Mouse (Mus musculus) forebrain, embryonic 16.5 days (tissue): ENCODE data around the gene Maf. TPM values are rescaled to one million over a fixed set of nuclear protein-coding genes. Genes with fewer than 3 reads are reported as not detected.
A peak's percentile ranks its signal among the peaks of the same experiment; 100 is the strongest.

Experiments
- ATAC-seq: fragments of 200-750 bp; cut with Nextera tagmentation; 2 replicates; pipeline ENCODE4 v1.8.0; 2017; ENCODE audit warnings: mild to moderate bottlenecking, moderate library complexity
- H3K27ac ChIP-seq: fragments of 300-500 bp; sonication (generic); 2 replicates; pipeline ENCODE4 v1.5.1; 2014; ENCODE audit warnings: low read length, control low read depth
- H3K27me3 ChIP-seq: fragments of 300-500 bp; sonication (generic); replicated peaks from 2 replicates; pipeline ENCODE4 v1.6.1; 2014; ENCODE audit warnings: low read length; ENCODE audit not compliant: control insufficient read depth, insufficient read depth
- H3K36me3 ChIP-seq: fragments of 300-500 bp; sonication (generic); 2 replicates; pipeline ENCODE4 v1.6.1; 2014; ENCODE audit not compliant: control insufficient read depth, insufficient read depth
- H3K4me1 ChIP-seq: fragments of 300-500 bp; sonication (generic); replicated peaks from 2 replicates; pipeline ENCODE4 v1.6.1; 2014; ENCODE audit warnings: low read length; ENCODE audit not compliant: control insufficient read depth, insufficient read depth
- H3K4me2 ChIP-seq: fragments of 300-500 bp; sonication (generic); 2 replicates; pipeline ENCODE4 v1.6.1; 2014; ENCODE audit warnings: mild to moderate bottlenecking, low read length, control low read depth
- H3K4me3 ChIP-seq: fragments of 300-500 bp; sonication (generic); replicated peaks from 2 replicates; pipeline ENCODE4 v1.5.1; 2014; ENCODE audit warnings: mild to moderate bottlenecking, low read length, control low read depth
- H3K9ac ChIP-seq: fragments of 300-500 bp; sonication (generic); replicated peaks from 2 replicates; pipeline ENCODE4 v1.6.1; 2014; ENCODE audit warnings: low read depth, low read length, control low read depth
- H3K9me3 ChIP-seq: fragments of 300-500 bp; sonication (generic); 2 replicates; pipeline ENCODE4 v1.6.1; 2016; ENCODE audit warnings: low read length; ENCODE audit not compliant: control insufficient read depth
- WGBS: fragments of 180-500 bp; shearing (Covaris S2); extraction: QIAGEN DNeasy Blood & Tissue Kit; methylation state at CpG from one replicate; pipeline ENCODE4 v1.1.7; 2014; 5-methylcytosine and 5-hydroxymethylcytosine counted together
- polyA plus RNA-seq: library from polyadenylated mRNA; unstranded; fragments of >200 nt; fragmentation: Nextera tagmentation; extraction: Ambion mirVana; gene quantifications from 2 replicates; pipeline ENCODE4 v1.2.1, GENCODE M21; 2015

Gene Maf
- polyA plus RNA-seq, 1 experiment from 2014 or later = 4.3 TPM

GRCm38 (mm10) chr8:115741964-115742363 is 34.4 kb upstream of the Maf start:
- 64% methylated on average over 6 of the region's 6 CpGs for WGBS
- Histone ChIP-seq H3K27me3 (no peaks in the 10 kb centered on the region), H3K4me1 (no peaks in the 10 kb centered on the region), H3K27ac (no peak overlapping the region), H3K36me3 (no peaks in the 10 kb centered on the region), H3K4me2 (no peak overlapping the region), H3K9ac (no peak overlapping the region), H3K9me3 (no peaks in the 10 kb centered on the region), H3K4me3 (no peak overlapping the region)
- ATAC-seq = no peak

GRCm38 (mm10) chr8:115739756-115740155 is 32.2 kb upstream of the Maf start:
- ATAC-seq = no peak
- Histone ChIP-seq H3K36me3 (no peaks in the 10 kb centered on the region), H3K27ac (no peak overlapping the region), H3K4me3 (no peak overlapping the region), H3K27me3 (no peaks in the 10 kb centered on the region), H3K4me2 (no peak overlapping the region), H3K4me1 (no peaks in the 10 kb centered on the region), H3K9me3 (no peaks in the 10 kb centered on the region), H3K9ac (no peak overlapping the region)
- WGBS = 98% methylated on average over 4 of the region's 4 CpGs

GRCm38 (mm10) chr8:115732401-115732800 is 24.8 kb upstream of the Maf start:
- H3K27me3 ChIP-seq = no peaks in the 10 kb centered on the region
- no peak overlapping the region for H3K27ac ChIP-seq
- no peaks in the 10 kb centered on the region for H3K9me3 ChIP-seq
- H3K36me3 ChIP-seq = no peaks in the 10 kb centered on the region
- no peak overlapping the region for H3K9ac ChIP-seq
- ATAC-seq = peak; percentile 78
- H3K4me2 ChIP-seq = no peak overlapping the region
- H3K4me3 ChIP-seq = no peak overlapping the region
- 26% methylated on average over 6 of the region's 6 CpGs for whole genome bisulfite sequencing
- H3K4me1 ChIP-seq = 0 out of 2 replicates have a peak, but pooled peaks cover 2% of the 10 kb centered on the region

- Histone ChIP-seq H3K4me2 (no peak overlapping the region), H3K9ac (no peak overlapping the region), H3K27me3 (no peaks in the 10 kb centered on the region), H3K4me3 (no peak overlapping the region), H3K36me3 (no peaks in the 10 kb centered on the region), H3K27ac (no peak overlapping the region), H3K4me1 (no peaks in the 10 kb centered on the region), H3K9me3 (no peaks in the 10 kb centered on the region)
- 90% methylated on average over 3 of the region's 3 CpGs for WGBS
- no peak for ATAC-seq
Measured at GRCm38 (mm10) chr8:115726807-115727206, 19.2 kb upstream of the Maf start.

- Histone ChIP-seq H3K27me3 (no peaks in the 10 kb centered on the region), H3K4me1 (no peaks in the 10 kb centered on the region), H3K9me3 (no peaks in the 10 kb centered on the region), H3K4me2 (no peak overlapping the region), H3K36me3 (no peaks in the 10 kb centered on the region), H3K9ac (no peak overlapping the region), H3K4me3 (no peak overlapping the region), H3K27ac (no peak overlapping the region)
- ATAC-seq = no peak
- 51% methylated on average over 4 of the region's 4 CpGs for WGBS
Measured at GRCm38 (mm10) chr8:115726231-115726630, 18.6 kb upstream of the Maf start.

- 83% methylated on average over 7 of the region's 7 CpGs for WGBS
- Histone ChIP-seq H3K9ac (no peak overlapping the region), H3K27me3 (no peaks in the 10 kb centered on the region), H3K4me3 (no peak overlapping the region), H3K4me2 (no peak overlapping the region), H3K27ac (no peak overlapping the region), H3K4me1 (no peaks in the 10 kb centered on the region), H3K36me3 (no peaks in the 10 kb centered on the region), H3K9me3 (no peaks in the 10 kb centered on the region)
- ATAC-seq = no peak
Measured at GRCm38 (mm10) chr8:115719126-115719525, 11.5 kb upstream of the Maf start.

GRCm38 (mm10) chr8:115718621-115719020 is 11.0 kb upstream of the Maf start:
- Histone ChIP-seq H3K36me3 (no peaks in the 10 kb centered on the region), H3K27ac (no peak overlapping the region), H3K4me2 (no peak overlapping the region), H3K9me3 (no peaks in the 10 kb centered on the region), H3K9ac (no peak overlapping the region), H3K27me3 (no peaks in the 10 kb centered on the region), H3K4me1 (no peaks in the 10 kb centered on the region), H3K4me3 (no peak overlapping the region)
- 92% methylated on average over 6 of the region's 6 CpGs for WGBS
- ATAC-seq = no peak

- Histone ChIP-seq H3K4me1 (peaks cover 4% of the 10 kb centered on the region; the same call in 1 of the 2 replicates), H3K36me3 (no peaks in the 10 kb centered on the region), H3K27me3 (peaks cover 7% of the 10 kb centered on the region), H3K4me3 (no peak overlapping the region), H3K9ac (no peak overlapping the region), H3K9me3 (no peaks in the 10 kb centered on the region), H3K4me2 (no peak overlapping the region), H3K27ac (no peak overlapping the region)
- 85% methylated on average over 4 of the region's 4 CpGs for WGBS
- ATAC-seq = no peak
Measured at GRCm38 (mm10) chr8:115715262-115715661, 7.7 kb upstream of the Maf start.

GRCm38 (mm10) chr8:115711106-115711505 is 3.5 kb upstream of the Maf start:
- Histone ChIP-seq H3K36me3 (no peaks in the 10 kb centered on the region), H3K4me2 (no peak overlapping the region), H3K9me3 (no peaks in the 10 kb centered on the region), H3K27me3 (peaks cover 18% of the 10 kb centered on the region), H3K27ac (no peak overlapping the region), H3K4me1 (peaks cover 27% of the 10 kb centered on the region), H3K4me3 (no peak overlapping the region), H3K9ac (no peak overlapping the region)
- 45% methylated on average over 11 of the region's 11 CpGs for WGBS
- ATAC-seq = no peak

GRCm38 (mm10) chr8:115709931-115710330 is 2.3 kb upstream of the Maf start:
- no peak overlapping the region for H3K4me2 ChIP-seq
- no peaks in the 10 kb centered on the region for H3K36me3 ChIP-seq
- WGBS = 73% methylated on average over 8 of the region's 8 CpGs
- no peak overlapping the region for H3K4me3 ChIP-seq
- peaks cover 34% of the 10 kb centered on the region for H3K4me1 ChIP-seq
- no peak overlapping the region for H3K27ac ChIP-seq
- H3K9me3 ChIP-seq = no peaks in the 10 kb centered on the region
- ATAC-seq = no peak
- no peak overlapping the region for H3K9ac ChIP-seq
- H3K27me3 ChIP-seq = peaks cover 21% of the 10 kb centered on the region
